Mouse (Mus musculus) kidney, adult 2 months (tissue): ENCODE results near the gene Gigyf2. TPM values are rescaled to one million over a fixed set of nuclear protein-coding genes. Genes with fewer than 3 reads are reported as not detected.

Experiments used
- DNase-seq: peaks from one replicate; pipeline ENCODE4 v3.0.0; 2021
- H3K27ac ChIP-seq: fragments of 200-500 bp; 2 replicates; pipeline ENCODE4 v1.5.1; 2012; ENCODE audit warnings: low read depth, low read length, control low read depth, inconsistent platforms; ENCODE audit not compliant: insufficient read depth
- H3K27me3 ChIP-seq: fragments of 200-500 bp; replicated peaks from 2 replicates; pipeline ENCODE4 v1.6.1; 2012; ENCODE audit warnings: mild to moderate bottlenecking, moderate library complexity, low read length, inconsistent platforms; ENCODE audit not compliant: control insufficient read depth, insufficient read depth
- H3K36me3 ChIP-seq: fragments of 200-500 bp; 2 replicates; pipeline ENCODE4 v1.6.1; 2012; ENCODE audit warnings: mild to moderate bottlenecking, moderate library complexity, low read length, inconsistent platforms; ENCODE audit not compliant: control insufficient read depth, insufficient read depth
- H3K4me1 ChIP-seq: fragments of 200-500 bp; 2 replicates; pipeline ENCODE4 v1.6.1; 2011; ENCODE audit warnings: low read length; ENCODE audit not compliant: control insufficient read depth, insufficient read depth
- H3K4me3 ChIP-seq: fragments of 200-500 bp; 2 replicates; pipeline ENCODE4 v1.5.1; 2011; ENCODE audit warnings: mild to moderate bottlenecking, low read depth, low read length, control low read depth; ENCODE audit not compliant: insufficient read depth
- CTCF ChIP-seq: fragments of 200-500 bp; conservative IDR thresholded peaks from 2 replicates; pipeline ENCODE4 v1.5.1; 2011; ENCODE audit warnings: low read depth, mild to moderate bottlenecking, control low read depth, low read length, moderate library complexity, mixed read lengths; ENCODE audit not compliant: insufficient read depth, insufficient read length
- POLR2A ChIP-seq: fragments of 200-500 bp; IDR thresholded peaks from one replicate; pipeline ENCODE4 v1.6.1; 2011; ENCODE audit warnings: low read depth, low read length, control low read depth
- WGBS: fragments of 180-500 bp; shearing (Covaris S2); methylation state at CpG from one replicate; pipeline ENCODE4 v1.1.7; 2018; 5-methylcytosine and 5-hydroxymethylcytosine counted together
- polyA plus RNA-seq: library from polyadenylated mRNA; depleted of rRNA; stranded (reverse); fragments of >200 nt; gene quantifications from 2 replicates; pipeline ENCODE4 v1.2.3, GENCODE M21; 2012

Gene Gigyf2
- polyA plus RNA-seq, 1 experiment = 47.1 TPM

DNA sequence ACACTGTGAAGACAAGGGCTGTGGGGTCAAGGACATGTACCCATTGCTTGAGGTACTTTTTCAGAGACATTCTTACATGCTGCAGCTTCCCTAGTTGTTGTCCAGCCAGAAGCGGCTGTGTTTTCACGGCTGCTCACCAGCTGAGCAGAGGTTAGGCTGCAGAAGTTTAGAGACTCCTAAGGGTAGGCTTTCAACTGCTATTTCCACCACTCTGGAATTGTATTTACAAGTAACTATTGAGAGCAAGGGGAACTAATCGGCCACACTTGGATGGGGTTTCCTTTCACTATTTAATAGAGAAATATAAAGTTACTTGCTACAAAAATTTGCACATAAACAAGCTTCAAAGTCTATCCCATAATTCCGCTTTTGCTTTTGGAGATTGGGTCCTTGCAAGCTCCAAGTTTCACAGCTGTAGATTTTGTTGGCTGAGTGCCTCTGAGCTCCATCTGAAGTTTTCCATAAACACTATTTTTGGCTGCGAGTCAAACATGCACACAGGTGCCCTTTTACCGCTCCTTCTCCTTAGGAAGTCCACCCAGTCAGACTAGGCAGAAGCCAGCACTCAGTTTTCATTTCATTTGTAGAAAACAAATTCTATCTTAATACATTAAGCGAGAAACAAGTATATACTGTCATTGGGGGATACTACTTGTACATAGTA lies 70.3 kb downstream of the Gigyf2 start:
- Histone ChIP-seq H3K27ac (peak overlapping the region; percentile 88), H3K27me3 (no peaks in the 10 kb centered on the region), H3K4me1 (peaks cover 3% of the 10 kb centered on the region; the same call in 1 of the 2 replicates), H3K36me3 (no peaks in the 10 kb centered on the region; the same call in 1 of the 2 replicates), H3K4me3 (no peak overlapping the region)
- 42% methylated on average over 7 of the region's 7 CpGs for WGBS
- no peak for TF ChIP-seq POLR2A
- no peak for TF ChIP-seq CTCF
- peak; percentile 74 for DNase-seq

DNA sequence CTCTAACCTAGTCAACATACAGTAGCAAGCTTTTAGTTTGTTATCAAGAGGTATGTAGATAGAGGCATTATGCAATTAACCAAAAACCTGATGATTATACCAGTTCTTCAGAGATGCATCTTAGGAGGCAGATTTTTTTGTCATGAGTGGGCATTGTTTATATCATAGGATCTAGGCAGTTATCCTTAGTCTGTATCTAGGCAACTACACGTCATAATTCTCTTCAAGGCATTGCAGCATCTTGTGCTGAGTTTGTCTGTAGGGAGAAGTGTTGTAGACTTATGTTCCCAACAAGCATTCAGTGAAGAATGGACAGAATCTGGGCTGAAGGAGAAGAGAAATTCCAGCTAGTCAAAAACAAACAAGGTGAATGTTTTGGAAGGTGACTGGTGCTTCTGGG lies 77.9 kb downstream of the Gigyf2 start:
- TF ChIP-seq CTCF (no peak), POLR2A (no peak)
- Histone ChIP-seq H3K27me3 (no peaks in the 10 kb centered on the region), H3K27ac (no peak overlapping the region), H3K4me3 (no peak overlapping the region), H3K4me1 (no peaks in the 10 kb centered on the region), H3K36me3 (peaks cover 19% of the 10 kb centered on the region)
- WGBS = 85% methylated on average over 1 of the region's 1 CpGs
- DNase-seq = no peak

DNA sequence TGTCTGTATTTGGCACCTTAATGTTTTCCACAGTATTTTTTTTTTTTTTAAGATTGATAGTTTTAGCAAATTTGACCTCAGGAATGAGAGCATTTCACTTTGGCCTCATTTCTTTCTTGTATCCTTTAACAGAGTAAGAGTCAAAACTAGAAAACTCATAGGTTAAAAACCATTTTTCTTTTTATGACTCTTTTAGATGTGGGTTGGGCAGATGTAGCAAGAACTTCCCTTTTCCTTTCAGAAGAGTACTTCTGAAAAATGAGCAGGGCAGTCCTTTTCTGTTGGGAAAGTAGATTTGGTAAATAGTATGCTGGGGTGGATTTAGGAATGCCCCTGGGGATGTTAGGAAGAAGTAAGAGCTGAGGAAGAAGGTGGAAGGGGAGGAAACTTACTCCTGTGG lies 79.2 kb downstream of the Gigyf2 start:
- TF ChIP-seq CTCF (no peak), POLR2A (no peak)
- Histone ChIP-seq H3K4me1 (no peaks in the 10 kb centered on the region), H3K27me3 (no peaks in the 10 kb centered on the region), H3K36me3 (peaks cover 21% of the 10 kb centered on the region), H3K4me3 (no peak overlapping the region), H3K27ac (no peak overlapping the region)
- no peak for DNase-seq

DNA sequence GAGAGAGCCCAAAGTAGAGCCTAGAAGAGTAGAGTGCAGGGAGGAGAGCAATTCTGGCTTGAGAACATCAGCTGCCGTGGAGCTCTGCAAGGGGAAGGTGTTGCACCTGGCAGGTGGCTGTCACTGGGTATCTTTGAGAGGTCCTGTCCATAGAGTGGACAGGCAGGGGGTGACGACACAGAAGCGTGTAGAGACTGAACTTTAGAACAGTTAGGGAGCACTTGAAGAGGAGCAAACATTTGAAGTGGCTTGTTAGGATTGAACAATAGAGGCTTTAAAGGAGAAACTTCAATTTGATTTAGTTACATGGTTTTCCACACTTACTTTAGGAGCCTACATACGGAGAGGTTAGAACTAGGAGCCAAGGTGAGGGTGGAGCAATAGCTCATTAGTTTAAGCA lies 82.6 kb downstream of the Gigyf2 start:
- no peak for DNase-seq
- Histone ChIP-seq H3K27ac (no peak overlapping the region), H3K4me1 (no peaks in the 10 kb centered on the region), H3K4me3 (no peak overlapping the region), H3K27me3 (no peaks in the 10 kb centered on the region), H3K36me3 (peaks cover 29% of the 10 kb centered on the region)
- TF ChIP-seq POLR2A (no peak), CTCF (no peak)
- WGBS = 86% methylated on average over 4 of the region's 4 CpGs

DNA sequence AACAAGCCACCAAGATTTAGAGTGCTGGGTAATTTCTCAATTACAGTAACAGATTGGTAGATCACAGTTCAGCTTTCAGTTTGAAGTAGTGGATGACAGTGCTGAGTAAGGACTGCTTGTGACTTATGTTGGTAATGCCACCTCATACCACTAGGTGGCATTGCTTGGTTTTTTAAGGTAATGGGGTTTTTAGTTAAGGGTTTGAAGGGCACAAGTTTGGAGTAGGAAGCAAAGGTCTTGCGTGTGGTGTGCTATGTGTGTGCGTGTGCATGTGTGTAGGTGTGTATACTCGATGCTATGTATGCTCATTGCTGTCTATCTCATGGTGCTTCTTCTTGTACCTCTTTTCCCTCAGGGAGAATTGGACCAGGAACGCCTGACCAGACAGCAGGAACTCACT lies 91.9 kb downstream of the Gigyf2 start:
- no peaks in the 10 kb centered on the region for H3K4me1 ChIP-seq
- H3K27ac ChIP-seq = no peak overlapping the region
- no peak overlapping the region for H3K4me3 ChIP-seq
- WGBS = 81% methylated on average over 4 of the region's 4 CpGs
- DNase-seq = peak; percentile 43
- H3K36me3 ChIP-seq = peaks cover 9% of the 10 kb centered on the region
- TF ChIP-seq POLR2A (no peak), CTCF (peak; percentile 25; the same call in 1 of the 2 replicates)
- no peaks in the 10 kb centered on the region for H3K27me3 ChIP-seq

DNA sequence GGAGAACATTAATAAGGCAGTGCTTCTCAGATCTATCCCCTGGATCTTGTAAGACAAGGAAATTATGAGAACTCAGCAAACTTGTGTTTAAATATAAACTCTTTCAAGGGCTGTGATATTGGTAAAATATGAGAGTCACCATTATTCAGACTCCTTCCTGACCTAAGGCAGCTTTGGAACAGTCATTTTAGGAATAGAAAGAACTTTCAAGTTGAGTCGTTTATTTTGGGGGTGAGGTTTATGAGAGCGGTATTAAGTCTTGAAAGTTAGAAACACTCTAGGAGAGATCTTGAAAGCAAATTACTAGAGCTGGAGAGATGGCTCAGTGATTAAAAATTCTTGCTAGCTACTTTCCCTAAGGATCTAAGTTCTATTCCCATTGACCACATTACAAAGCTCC lies 108.3 kb downstream of the Gigyf2 start:
- Histone ChIP-seq H3K27ac (no peak overlapping the region), H3K4me1 (no peaks in the 10 kb centered on the region), H3K4me3 (no peak overlapping the region), H3K27me3 (no peaks in the 10 kb centered on the region), H3K36me3 (peaks cover 23% of the 10 kb centered on the region)
- TF ChIP-seq CTCF (no peak), POLR2A (no peak)
- no peak for DNase-seq
- 92% methylated on average over 2 of the region's 2 CpGs for WGBS

DNA sequence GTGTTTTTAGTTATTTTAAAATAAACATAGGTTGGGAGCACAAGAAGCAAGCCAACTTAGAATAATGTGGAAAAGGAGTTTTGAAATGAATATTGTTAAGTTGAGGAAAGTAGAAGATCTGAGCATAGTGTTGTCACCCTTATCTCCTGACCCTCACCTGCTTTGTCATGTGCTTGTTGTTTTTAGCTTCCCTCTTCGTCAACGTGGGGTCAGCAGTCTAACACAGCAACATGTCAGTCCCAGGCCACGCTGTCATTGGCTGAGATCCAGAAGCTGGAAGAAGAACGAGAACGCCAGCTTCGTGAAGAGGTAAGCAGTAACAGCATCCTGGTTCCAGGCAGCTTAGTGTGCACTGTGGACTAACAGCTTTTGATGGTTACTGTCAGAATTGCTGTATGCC lies 109.8 kb downstream of the Gigyf2 start:
- no peak for DNase-seq
- H3K36me3 ChIP-seq = peaks cover 26% of the 10 kb centered on the region
- no peaks in the 10 kb centered on the region for H3K27me3 ChIP-seq
- TF ChIP-seq POLR2A (no peak), CTCF (no peak)
- H3K27ac ChIP-seq = no peak overlapping the region
- 48% methylated on average over 6 of the region's 6 CpGs for WGBS
- no peaks in the 10 kb centered on the region for H3K4me1 ChIP-seq
- H3K4me3 ChIP-seq = no peak overlapping the region
